Mouse (Mus musculus) E14TG2a.4 (cell line): ENCODE data around the gene Cux2.

Source experiments
- CTCF ChIP-seq: conservative IDR thresholded peaks from 2 replicates; pipeline ENCODE4 v1.5.1; 2014; ENCODE audit warnings: low read length
- POU5F1 ChIP-seq: IDR thresholded peaks from 2 replicates; pipeline ENCODE4 v1.6.1; 2014; ENCODE audit warnings: low read length, borderline replicate concordance

- TF ChIP-seq CTCF (no peak), POU5F1 (no peak)
These were observed 91.4 kb downstream of the Cux2 start for GRCm38 (mm10) chr5:121958551-121958950.
